ENCODE assay signal across 24 mouse cellular contexts in genomic region chr6:3730246-3730867, GRCm38 (mm10). TPM values are rescaled to one million over a fixed set of nuclear protein-coding genes. Genes with fewer than 3 reads are reported as not detected.
DNase-seq lines count a peak whose midpoint lies in the region; ATAC-seq lines count a peak whose summit lies in the region.
"Had no signal": no experiment of that assay in that cellular context is flagged by ENCODE, and none has a peak within 500 bp of the region (broad histone marks: within the 10 kb centered on the region; RNA-seq: fewer than 3 reads in every experiment).

No protein-coding gene starts in this region.

- DNase-seq in hindbrain, embryonic 14.5 days (ENCODE audit: low spot score), result no peak
- DNase-seq in hindbrain, embryonic 10.5 days (ENCODE audit: low spot score), result no peak
- DNase-seq in spleen, postnatal 10 days (ENCODE audit: low spot score in 2 of 2), result no peak
- DNase-seq in adrenal gland, adult 2 months, result no peak
- DNase-seq: adrenal gland, adult 8-10 months; adrenal gland, postnatal 36 days; cerebellum, adult 11 months; cerebellum, adult 8-10 months; cerebellum, postnatal 14 days; embryo, embryonic 11 days; gastrocnemius, adult 2 months; gastrocnemius, postnatal 36 days; heart, adult 11 months; heart, postnatal 14 days; kidney, adult 11 months had no signal

- H3K36me3 ChIP-seq in hindbrain, embryonic 14.5 days (replicated peaks; ENCODE audit: control insufficient read depth, insufficient read depth), result no peaks in the 10 kb centered on the region
- no peaks in the 10 kb centered on the region for H3K36me3 ChIP-seq in hindbrain, embryonic 10.5 days
- no peaks in the 10 kb centered on the region for H3K36me3 ChIP-seq in forebrain, embryonic 13.5 days (ENCODE audit: poor library complexity, severe bottlenecking)
- no peaks in the 10 kb centered on the region for H3K36me3 ChIP-seq in forebrain, embryonic 15.5 days
- H3K36me3 ChIP-seq: embryonic facial prominence, embryonic 15.5 days; heart, embryonic 10.5 days; heart, embryonic 15.5 days had no signal

- ATAC-seq in hindbrain, embryonic 14.5 days (ENCODE audit: low FRiP score), result peak; percentile 81
- peak; percentile 67 for ATAC-seq in forebrain, embryonic 13.5 days
- peak; percentile 71 for ATAC-seq in forebrain, embryonic 15.5 days (replicated peaks)
- ATAC-seq: hindbrain, postnatal 0 days had no signal

- no peaks in the 10 kb centered on the region for H3K4me1 ChIP-seq in hindbrain, embryonic 14.5 days (replicated peaks; ENCODE audit: control insufficient read depth, insufficient read depth, low read length)
- no peaks in the 10 kb centered on the region for H3K4me1 ChIP-seq in hindbrain, embryonic 10.5 days (replicated peaks)
- no peaks in the 10 kb centered on the region for H3K4me1 ChIP-seq in forebrain, embryonic 13.5 days
- no peaks in the 10 kb centered on the region for H3K4me1 ChIP-seq in forebrain, embryonic 15.5 days
- H3K4me1 ChIP-seq: embryonic facial prominence, embryonic 15.5 days; heart, embryonic 10.5 days; heart, embryonic 15.5 days had no signal

- no peaks in the 10 kb centered on the region for H3K9me3 ChIP-seq in hindbrain, embryonic 14.5 days (ENCODE audit: control insufficient read depth, low read length)
- no peaks in the 10 kb centered on the region for H3K9me3 ChIP-seq in hindbrain, embryonic 10.5 days
- H3K9me3 ChIP-seq in forebrain, embryonic 13.5 days (replicated peaks), result no peaks in the 10 kb centered on the region
- no peaks in the 10 kb centered on the region for H3K9me3 ChIP-seq in forebrain, embryonic 15.5 days
- H3K9me3 ChIP-seq: embryonic facial prominence, embryonic 15.5 days; heart, embryonic 10.5 days; heart, embryonic 15.5 days had no signal

- H3K4me2 ChIP-seq in hindbrain, embryonic 14.5 days (replicated peaks), result no peak overlapping the region
- no peak overlapping the region for H3K4me2 ChIP-seq in forebrain, embryonic 13.5 days
- H3K4me2 ChIP-seq in forebrain, embryonic 15.5 days (replicated peaks), result no peak overlapping the region
- H3K4me2 ChIP-seq: embryonic facial prominence, embryonic 15.5 days; heart, embryonic 15.5 days had no signal

- WGBS in hindbrain, embryonic 14.5 days, result 71% methylated on average over 4 of the region's 4 CpGs
- 83% methylated on average over 4 of the region's 4 CpGs for WGBS in hindbrain, embryonic 10.5 days
- WGBS in forebrain, embryonic 13.5 days, result 64% methylated on average over 4 of the region's 4 CpGs
- 48% methylated on average over 4 of the region's 4 CpGs for WGBS in forebrain, embryonic 15.5 days

- no peak overlapping the region for H3K4me3 ChIP-seq in hindbrain, embryonic 14.5 days (replicated peaks; ENCODE audit: low read length)
- H3K4me3 ChIP-seq in hindbrain, embryonic 10.5 days, result no peak overlapping the region
- H3K4me3 ChIP-seq in forebrain, embryonic 13.5 days, result no peak overlapping the region
- H3K4me3 ChIP-seq in forebrain, embryonic 15.5 days, result no peak overlapping the region
- H3K4me3 ChIP-seq: embryonic facial prominence, embryonic 15.5 days; erythroblast, embryonic 14.5 days; gastrocnemius, adult 2 months; heart, embryonic 10.5 days; heart, embryonic 15.5 days had no signal

- no peaks in the 10 kb centered on the region for H3K27me3 ChIP-seq in hindbrain, embryonic 14.5 days (ENCODE audit: control insufficient read depth, insufficient read depth, low read length)
- no peaks in the 10 kb centered on the region for H3K27me3 ChIP-seq in hindbrain, embryonic 10.5 days (ENCODE audit: insufficient read depth, poor library complexity, severe bottlenecking)
- H3K27me3 ChIP-seq in forebrain, embryonic 13.5 days, result no peaks in the 10 kb centered on the region
- no peaks in the 10 kb centered on the region for H3K27me3 ChIP-seq in forebrain, embryonic 15.5 days
- H3K27me3 ChIP-seq: embryonic facial prominence, embryonic 15.5 days; heart, embryonic 15.5 days had no signal

- H3K9ac ChIP-seq in hindbrain, embryonic 14.5 days, result no peak overlapping the region
- H3K9ac ChIP-seq in forebrain, embryonic 13.5 days, result no peak overlapping the region
- no peak overlapping the region for H3K9ac ChIP-seq in forebrain, embryonic 15.5 days (replicated peaks)
- H3K9ac ChIP-seq: embryonic facial prominence, embryonic 15.5 days; heart, embryonic 15.5 days had no signal

- no peak overlapping the region for H3K27ac ChIP-seq in hindbrain, embryonic 14.5 days
- H3K27ac ChIP-seq in hindbrain, embryonic 10.5 days, result no peak overlapping the region
- no peak overlapping the region for H3K27ac ChIP-seq in forebrain, embryonic 13.5 days
- no peak overlapping the region for H3K27ac ChIP-seq in forebrain, embryonic 15.5 days (replicated peaks)
- H3K27ac ChIP-seq: embryonic facial prominence, embryonic 15.5 days; gastrocnemius, adult 2 months; heart, embryonic 10.5 days; heart, embryonic 15.5 days; hindbrain, postnatal 0 days had no signal

RNA-seq across cellular contexts. Expression of gene Calcr, which starts 34.2 kb away (rescaled TPM):
- polyA plus RNA-seq in hindbrain, embryonic 14.5 days (2014; fragmentation: Nextera tagmentation; extraction: Ambion mirVana), result 7.3 and 9.3 TPM in 2 replicates
- polyA plus RNA-seq in hindbrain, embryonic 10.5 days (2016; fragmentation: Nextera tagmentation; extraction: Ambion mirVana), result 0.25 and 0.55 TPM in 2 replicates
- 1.8 and 2.0 TPM in 2 replicates for polyA plus RNA-seq in forebrain, embryonic 13.5 days (2015; fragmentation: Nextera tagmentation; extraction: Ambion mirVana)
- polyA plus RNA-seq in forebrain, embryonic 15.5 days (2015; fragmentation: Nextera tagmentation; extraction: Ambion mirVana), result 1.6 and 2.7 TPM in 2 replicates
- not detected for total RNA-seq in adrenal gland, adult 2 months (2021)
- not detected in 2 replicates for polyA plus RNA-seq in adrenal gland, adult 2 months (2012; rRNA removed)
- total RNA-seq: adrenal gland, adult 8-10 months; adrenal gland, postnatal 36 days; common myeloid progenitor, adult 5-6 weeks; heart, postnatal 14 days; hematopoietic stem cell, adult 5-6 weeks had no signal
- polyA plus RNA-seq: erythroblast, embryonic 14.5 days had no signal
